Mouse (Mus musculus) T-helper 2 cell (primary cell): ENCODE data around the gene Prrg3.
"Not testable (repeated sequence)": the region's sequence is repeated elsewhere in the genome, so short reads cannot be mapped to it uniquely, and the experiment has no call there.

Experiments
- in situ Hi-C: fragments of 300-600 bp; cut with MboI, MseI; formaldehyde crosslinking; loops from one replicate; pipeline ENCODE4 v1.15.1; 2025; ENCODE audit warnings: high pct_unique_total_duplicates

Gene Prrg3

DNA sequence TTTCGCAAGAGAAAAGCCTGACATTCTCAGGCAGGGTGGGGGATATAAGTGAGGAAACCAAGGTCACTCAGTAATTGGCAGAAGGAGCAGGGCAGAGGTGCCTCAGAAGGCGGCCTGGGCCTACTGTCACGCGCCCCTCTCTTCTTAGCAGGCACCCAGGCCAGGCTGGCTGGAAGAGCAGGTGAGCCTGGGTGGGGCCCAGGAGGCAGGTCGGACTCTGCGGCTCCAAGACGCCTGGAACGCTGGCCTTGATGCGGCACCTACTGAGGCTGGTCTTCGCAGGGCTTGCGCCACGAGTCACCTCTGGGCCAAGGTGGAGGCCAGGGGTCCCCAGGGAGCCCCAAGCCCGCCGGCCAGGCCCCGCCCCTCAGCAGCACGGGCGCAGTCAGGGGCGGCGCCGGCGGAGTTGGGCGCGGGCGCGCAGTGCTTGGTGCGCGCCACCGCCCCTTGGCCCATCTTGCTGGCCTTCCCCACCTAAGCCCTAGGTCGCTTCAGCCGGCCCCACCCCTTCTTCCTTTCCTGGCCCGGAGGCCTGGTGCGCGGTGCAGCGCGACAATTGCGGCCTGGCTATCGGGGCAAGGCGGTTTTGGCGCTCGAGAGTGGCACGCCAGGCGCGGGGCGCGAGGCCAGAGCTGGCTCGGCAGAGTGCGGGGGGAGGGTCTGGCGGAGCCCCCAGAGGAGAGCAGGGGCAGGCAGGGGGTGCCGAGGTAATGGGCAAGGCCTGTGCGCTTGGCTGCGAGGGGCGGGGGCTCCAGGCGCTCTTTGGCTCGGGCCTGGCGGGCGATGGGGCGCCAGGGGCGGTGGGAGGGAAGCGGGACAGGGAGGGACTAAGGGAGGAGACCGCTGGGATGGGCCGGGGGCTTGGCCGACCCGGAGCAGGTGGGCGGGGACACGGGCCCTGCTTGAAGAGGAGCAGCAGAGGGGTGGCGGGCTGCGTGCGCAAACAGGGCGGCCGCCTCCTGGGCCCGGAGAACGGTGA, at the start of gene Prrg3:
Gene Prrg3, plus strand, starts transcription at position 552 of the 979 bp plus-strand sequence.
- in situ Hi-C loops: no loop called here

DNA sequence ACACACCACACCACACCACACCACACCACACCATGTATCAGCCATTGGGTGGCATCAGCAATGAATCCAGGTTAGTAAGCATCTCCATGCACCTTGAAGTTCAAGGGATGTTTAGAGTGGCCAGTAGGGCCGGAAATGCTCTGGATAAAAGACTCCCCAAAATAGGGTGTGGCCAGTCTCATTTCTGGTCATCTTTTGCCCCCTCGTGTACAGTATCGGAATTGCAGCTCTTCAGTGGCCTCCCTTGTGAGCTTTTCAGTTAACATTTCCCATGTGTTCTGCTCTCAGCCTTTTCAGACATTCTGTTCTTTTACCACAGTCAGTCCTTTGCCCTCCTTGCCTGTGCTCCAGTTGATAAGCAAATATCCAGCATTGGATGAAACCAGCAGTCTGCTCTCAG, 15.8 kb upstream of the Prrg3 start:
- in situ Hi-C loops: loop anchor here (5.0 kb wide), 1 partner anchor 294 kb away; no protein-coding TSS in a partner anchor

DNA sequence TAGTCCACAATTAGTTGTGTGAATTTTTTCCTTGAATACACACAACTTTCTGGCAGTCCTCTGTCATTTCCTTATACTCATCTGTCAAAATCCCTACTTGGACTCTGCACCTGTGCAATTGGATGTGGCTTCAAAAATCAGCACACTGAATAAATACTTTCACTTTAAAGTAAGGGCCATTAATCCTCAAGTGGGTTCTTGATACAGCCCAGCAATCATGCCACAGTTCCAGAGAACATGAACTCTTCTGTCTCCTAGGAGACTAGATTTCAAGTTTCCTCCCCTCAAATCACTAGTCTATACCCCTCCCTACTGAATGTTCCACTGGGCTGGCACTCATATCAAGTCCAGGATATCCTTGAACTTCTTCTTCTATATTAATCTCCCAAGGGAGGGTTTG, 4.1 kb upstream of the Prrg3 start:
- in situ Hi-C loops: no loop called here

DNA sequence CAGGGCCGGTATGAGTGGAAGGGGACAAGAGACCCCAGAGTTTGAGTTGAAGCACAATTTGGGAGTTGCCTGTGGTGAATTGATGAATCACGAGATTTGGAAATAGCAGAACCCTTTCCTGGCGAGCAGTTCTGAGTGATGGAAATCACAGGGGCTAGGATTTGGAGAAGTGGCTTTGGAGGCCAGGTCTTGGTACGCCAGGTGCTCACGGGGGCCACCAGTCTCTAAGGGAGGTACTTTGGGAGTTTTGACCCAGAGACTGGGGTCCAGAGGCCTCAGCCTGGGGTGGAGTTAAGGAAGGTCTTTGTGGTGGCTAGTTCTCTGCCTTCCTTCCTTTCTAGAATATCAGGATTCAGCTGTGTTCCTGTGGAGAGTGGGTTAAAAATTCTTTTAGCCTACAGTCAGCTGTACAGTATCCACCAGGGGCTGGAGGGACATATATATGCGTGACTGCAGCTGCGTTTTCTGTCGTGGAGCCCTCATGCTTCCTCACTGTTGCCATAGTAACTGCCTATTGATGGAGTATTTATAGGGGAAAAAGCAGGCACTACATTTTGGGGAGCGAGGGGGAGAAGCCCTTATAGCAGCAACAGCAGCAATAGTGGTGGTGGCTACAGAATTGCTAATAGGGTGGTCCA, 970 bp downstream of the Prrg3 start:
- in situ Hi-C loops: no loop called here

DNA sequence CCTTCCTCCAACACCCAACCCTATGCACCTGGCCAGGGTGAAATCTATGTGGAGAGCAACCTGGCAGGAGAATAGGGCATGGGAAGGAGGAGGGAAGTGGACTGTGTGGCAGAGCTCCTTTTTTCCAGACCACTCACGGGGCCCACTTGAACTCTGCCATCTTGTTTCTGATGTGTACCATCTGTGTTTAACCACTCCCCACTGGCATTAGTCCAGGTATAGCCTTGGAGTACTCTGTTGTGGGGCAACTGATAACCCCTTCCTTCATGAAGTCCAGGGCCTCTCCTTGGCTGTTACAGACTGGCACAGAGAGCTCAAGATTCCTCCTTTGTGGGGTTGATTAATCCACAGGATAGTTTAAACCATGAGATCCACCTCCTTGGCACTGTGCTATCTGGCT, 5.8 kb downstream of the Prrg3 start:
- in situ Hi-C loops: no loop called here

DNA sequence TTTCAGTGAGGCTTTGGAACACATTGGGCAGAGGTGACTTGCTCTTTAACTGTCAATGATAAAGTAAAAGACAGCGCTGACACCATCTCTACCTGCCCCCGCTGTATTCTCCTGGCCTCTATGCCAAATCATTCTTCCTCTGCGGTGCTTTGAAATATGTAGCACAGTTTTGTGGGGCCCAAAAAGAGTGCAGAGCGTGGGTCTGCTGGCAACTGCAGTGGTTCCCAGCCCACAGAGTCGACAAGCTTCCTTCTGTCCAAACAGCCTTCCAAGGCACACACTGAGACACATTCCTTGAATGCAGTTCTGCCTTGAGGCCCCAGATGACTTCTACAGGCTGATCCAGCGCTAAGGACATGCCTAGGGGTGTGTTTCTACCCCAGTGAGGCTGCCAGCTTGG, 6.4 kb downstream of the Prrg3 start:
- in situ Hi-C loops: no loop called here

DNA sequence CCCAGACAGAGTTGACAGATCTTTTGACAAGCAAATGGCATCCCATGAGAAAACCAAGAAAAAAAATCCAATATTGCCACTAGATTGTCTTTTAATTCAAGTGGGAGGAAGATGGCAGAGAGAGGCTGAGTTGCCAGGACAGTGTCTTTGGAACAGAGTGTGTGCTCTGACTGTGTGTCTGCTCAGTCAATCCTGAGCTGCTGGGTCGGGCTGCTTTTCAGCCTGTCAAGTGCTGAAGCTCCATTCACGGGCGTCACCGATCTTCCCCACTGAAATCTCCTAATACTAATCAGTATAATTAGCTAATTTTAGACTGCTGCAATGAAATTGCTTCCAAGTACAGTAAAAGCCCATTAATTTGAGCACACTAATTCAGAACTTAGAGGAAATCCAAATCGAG, 8.9 kb downstream of the Prrg3 start:
- in situ Hi-C loops: no loop called here

DNA sequence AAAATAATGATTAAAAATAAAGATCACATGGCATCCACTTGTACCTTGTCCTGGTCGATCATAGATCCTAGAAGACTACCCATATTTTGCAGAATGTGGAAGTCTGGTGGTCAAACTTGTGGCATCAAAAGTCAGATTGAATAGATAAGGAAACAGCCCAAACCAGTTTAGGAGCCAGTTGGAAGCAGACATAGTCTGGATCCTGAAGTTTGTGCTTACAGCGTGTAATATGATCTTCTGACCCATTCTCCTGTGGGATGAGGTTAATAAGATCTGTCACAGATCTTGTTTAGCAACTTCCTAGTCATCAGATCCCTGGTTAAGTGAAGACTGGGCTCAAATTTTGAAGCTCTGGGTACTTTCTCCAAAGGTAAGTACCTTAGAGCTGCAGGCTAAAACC, 10.3 kb downstream of the Prrg3 start, which contains the start of gene Fate1:
Gene Fate1, plus strand, starts transcription at position 301 of the 400 bp plus-strand sequence.
- in situ Hi-C loops: no loop called here

DNA sequence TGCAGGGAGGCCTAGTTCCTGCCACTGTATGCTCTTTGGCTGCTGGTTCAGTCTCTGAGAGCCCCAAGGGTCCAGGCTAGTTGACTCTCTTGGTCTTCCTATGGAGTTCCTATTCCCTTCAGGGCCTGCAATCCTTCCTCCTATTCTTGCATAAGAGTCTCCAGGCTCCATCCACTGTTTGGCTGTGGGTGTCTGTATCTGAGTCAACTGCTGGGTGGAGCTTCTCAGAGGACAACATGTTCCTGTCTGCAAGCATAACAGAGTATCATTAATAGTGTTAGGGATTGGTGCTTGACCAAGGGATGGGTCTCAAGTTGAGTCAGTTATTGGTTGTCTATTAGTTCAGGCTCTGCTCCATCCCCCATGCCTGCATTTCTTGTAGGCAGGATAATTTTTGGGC, 15.3 kb downstream of the Prrg3 start:
- in situ Hi-C loops: not testable (repeated sequence)

DNA sequence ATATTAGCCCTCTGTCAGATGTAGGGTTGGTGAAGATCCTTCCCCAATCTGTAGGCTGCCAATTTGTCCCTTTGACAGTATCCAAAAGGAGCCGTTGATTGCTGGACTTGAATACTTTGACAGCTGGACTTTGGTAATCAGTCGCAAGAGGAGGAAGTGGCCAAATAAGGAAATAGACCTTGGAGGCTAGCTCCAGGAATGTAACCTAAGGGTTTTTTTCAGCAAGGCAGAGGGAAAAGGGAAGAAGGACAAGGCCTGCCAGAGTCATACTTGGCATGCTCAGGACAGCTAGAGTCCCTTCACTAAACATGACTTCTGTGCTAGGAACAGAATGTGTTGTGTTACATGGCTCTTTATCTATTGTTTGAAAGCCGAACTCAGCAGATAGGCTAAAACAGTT, 18.0 kb downstream of the Prrg3 start:
- in situ Hi-C loops: no loop called here

DNA sequence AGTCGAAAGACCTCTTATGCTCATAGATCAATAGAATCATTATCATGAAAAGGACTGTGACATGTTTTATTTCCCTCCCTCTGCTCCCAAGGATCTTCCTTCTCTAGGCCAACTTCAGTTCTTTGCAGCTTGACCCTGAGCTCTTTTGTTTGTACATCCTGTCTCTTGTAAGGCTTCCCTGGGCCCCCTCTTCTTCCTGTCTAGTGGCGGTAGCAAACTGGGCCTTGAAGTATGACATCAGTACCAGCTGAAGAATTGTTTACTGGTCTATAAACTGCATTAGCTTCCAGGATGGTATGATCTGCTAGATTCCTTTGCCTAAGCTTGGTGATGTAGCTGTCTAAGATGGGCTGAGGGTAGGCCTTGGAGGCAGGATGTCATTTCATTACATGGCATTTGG, 18.9 kb downstream of the Prrg3 start:
- in situ Hi-C loops: no loop called here

DNA sequence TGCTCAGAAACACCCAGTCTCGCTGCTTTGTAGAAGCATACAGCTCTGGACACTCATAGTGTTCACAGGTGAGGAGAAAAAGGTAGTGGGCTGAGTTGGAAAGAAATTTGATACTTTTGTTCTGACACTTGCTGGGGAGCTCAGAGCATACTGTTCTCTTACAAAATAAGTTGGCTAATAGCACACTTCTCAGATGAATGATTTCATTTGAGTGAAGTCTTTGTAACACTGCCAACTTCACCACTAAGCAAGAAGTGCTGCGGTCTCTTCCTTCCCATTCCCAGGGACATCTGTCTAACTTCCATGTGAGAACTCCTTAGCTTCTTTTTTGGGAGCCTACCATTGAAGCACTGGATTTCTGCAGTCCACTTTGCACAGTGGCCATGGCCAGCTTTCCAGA, 20.8 kb downstream of the Prrg3 start:
- in situ Hi-C loops: no loop called here

DNA sequence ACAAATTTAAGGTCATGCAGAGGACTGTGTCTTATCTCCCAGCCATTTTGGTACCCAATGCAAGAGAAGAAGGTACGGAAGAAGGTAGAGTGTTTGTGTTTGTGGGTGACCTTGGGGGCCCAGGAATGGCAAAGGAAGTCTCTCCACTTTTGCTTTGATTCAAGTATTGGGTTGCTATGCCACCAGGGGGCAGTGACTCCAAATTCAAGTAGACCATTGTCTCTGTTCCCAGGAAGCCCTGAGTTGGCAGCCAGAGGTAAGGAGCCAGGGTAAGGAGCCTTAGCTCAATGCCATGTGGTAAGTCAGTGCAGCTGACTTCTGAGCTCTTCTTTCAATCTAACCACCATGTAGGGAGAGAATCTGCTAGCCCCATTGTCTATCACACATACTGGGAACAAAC, 21.4 kb downstream of the Prrg3 start:
- in situ Hi-C loops: no loop called here

DNA sequence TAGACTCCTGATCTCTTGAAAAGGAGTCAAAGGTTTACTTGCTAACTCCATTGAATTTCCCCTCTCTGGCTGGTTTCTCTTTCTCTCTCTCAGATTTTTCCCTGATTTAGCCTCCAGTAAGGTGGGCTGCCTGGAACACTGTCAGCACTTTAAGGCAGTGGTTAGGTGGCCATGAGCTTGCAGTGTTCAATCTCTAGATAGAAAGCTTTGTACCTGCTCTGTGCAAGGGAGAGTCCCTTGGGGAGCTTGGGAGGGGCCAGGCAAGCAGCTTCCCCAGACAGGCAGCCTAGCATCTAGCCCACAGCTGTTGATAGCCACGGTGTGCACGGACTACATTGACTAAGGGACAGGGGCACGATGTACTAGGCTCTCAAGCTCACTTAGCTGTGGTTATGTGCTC, 29.1 kb downstream of the Prrg3 start, which contains the start of gene Cnga2:
Gene Cnga2, plus strand, starts transcription at position 301 of the 400 bp plus-strand sequence.
- in situ Hi-C loops: no loop called here

DNA sequence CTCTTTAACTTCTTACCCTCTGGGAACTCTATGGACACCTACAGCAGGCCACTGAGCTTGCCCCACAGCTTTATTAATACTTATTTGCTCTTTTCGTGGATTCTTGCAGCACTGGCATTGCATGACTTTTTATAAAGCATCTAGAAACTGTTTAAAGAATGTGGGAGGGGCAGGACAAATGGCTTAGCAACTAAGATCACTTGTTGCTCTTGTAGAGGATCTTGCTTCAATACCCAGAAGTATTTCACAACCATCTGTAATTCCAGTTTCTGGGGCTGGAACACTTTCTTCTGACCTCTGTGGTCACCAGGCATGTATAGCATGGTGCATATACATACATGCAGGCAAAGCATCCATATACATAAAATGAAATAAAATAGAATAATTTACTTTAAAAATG, 33.5 kb downstream of the Prrg3 start:
- in situ Hi-C loops: no loop called here

DNA sequence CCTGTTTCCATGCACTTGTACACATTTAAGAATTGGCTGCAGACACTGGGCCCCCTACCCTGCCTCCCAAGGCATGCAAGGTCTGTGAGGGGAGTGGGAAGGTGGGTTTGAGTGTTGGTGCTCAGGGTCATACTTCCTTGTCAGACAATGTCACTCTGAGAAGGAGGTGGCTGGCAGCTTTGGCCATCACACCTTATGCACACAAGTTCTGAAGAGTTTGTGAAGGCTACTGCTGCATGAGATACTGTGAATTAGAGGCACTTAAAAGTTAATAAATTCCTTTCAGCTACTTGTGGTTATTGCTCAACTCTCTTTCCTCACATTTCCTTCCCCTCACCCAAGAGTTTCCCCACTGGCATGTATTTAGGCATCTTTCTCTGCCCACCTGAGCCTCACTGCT, 47.5 kb downstream of the Prrg3 start:
- in situ Hi-C loops: no loop called here

DNA sequence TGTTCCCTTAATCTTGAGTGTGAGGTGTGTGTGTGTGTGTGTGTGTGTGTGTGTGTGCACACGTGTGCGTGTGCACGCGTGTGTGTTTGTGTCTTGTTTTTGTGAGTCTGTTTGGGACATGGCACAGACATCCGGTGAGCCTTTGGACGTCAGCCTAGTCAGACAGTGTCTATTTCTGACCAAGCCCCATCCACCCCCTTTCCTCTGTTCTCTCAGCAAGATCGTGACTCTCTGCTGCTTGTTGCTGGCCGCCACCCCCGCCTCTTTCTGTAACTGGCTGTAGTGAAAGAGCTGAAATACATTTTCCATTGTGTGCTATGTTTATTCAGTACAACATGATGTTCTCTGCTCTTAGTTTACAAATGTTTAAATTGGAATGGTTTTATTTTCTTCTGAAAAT, 49.8 kb downstream of the Prrg3 start:
- in situ Hi-C loops: no loop called here

DNA sequence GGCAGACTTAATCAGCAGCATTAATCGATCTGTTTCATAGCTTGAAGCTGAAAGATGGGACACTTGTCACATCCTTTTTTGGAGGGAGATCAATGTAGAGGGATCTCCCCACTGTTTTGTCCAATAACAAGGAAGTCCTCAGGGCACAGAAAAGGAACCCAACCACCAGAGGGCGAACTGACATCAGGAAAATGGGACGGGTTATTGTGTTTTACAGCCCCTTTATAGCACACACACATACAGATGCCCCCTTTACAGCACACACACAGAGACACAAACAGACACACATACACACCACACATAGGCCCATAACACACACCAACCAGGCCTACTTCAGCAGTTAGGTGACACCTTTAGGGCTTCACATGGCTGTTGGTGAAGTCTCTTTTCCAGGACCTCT, 50.4 kb downstream of the Prrg3 start:
- in situ Hi-C loops: no loop called here

DNA sequence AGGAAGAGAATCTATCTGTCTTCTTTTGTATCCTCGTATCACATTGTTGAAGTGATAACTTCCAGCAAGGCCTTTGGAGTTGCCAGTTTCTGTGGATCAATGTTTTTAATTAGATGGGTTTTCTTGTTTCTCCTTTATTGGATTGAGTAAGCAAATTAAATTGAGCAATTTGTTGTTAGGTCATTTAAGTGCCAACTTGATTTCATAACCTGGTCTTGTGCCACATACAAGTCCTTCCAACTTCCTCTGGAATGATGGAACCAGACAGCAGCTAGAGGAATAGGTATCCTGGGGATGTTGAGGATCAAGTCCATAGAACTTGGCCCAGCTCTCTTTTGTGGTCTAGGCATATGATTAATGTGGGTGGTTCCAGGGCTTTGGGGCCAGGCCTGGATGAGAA, 59.8 kb downstream of the Prrg3 start:
- in situ Hi-C loops: no loop called here
